Mouse (Mus musculus) CD4-positive naive resting alpha-beta T cell, adult 57 days (primary cell): ENCODE data around the gene Nav3. TPM values are rescaled to one million over a fixed set of nuclear protein-coding genes. Genes with fewer than 3 reads are reported as not detected.

ENCODE experiments used
- total RNA-seq: library from RNA; stranded (reverse); gene quantifications from one replicate; pipeline ENCODE4 v1.2.4, GENCODE M21; 2023

The Nav3 gene
- 0.06 TPM for total RNA-seq

GRCm38 (mm10) chr10:110455838-110456493 lies at the start of gene Nav3:
Gene Nav3 (minus strand): TSS chr10:110456204.

